Mouse (Mus musculus) hindbrain, embryonic 11.5 days (tissue): Measurements from ENCODE around the gene Cdh23. TPM values are rescaled to one million over a fixed set of nuclear protein-coding genes. Genes with fewer than 3 reads are reported as not detected.
A peak's percentile ranks its signal among the peaks of the same experiment; 100 is the strongest.

ENCODE experiments used
- ATAC-seq: fragments of 200-750 bp; cut with Nextera tagmentation; 2 replicates; pipeline ENCODE4 v1.8.0; 2017; ENCODE audit warnings: mild to moderate bottlenecking, moderate TSS enrichment, moderate library complexity; ENCODE audit not compliant: low FRiP score
- DNase-seq: peaks from one replicate; pipeline ENCODE4 v3.0.0-alpha.2; 2015; ENCODE audit warnings: low spot score
- H3K27ac ChIP-seq: fragments of 300-500 bp; sonication (generic); 2 replicates; pipeline ENCODE4 v1.5.1; 2014; ENCODE audit warnings: mild to moderate bottlenecking, low read depth, low read length
- H3K27me3 ChIP-seq: fragments of 300-500 bp; sonication (generic); 2 replicates; pipeline ENCODE4 v1.6.1; 2014; ENCODE audit warnings: mild to moderate bottlenecking, low read length, moderate library complexity, mixed read lengths; ENCODE audit not compliant: control insufficient read depth, insufficient read depth
- H3K36me3 ChIP-seq: fragments of 300-500 bp; sonication (generic); 2 replicates; pipeline ENCODE4 v1.6.1; 2014; ENCODE audit warnings: mild to moderate bottlenecking, low read length, moderate library complexity, mixed read lengths; ENCODE audit not compliant: control insufficient read depth, insufficient read depth
- H3K4me1 ChIP-seq: fragments of 300-500 bp; sonication (generic); replicated peaks from 2 replicates; pipeline ENCODE4 v1.6.1; 2014; ENCODE audit warnings: low read length, mixed read lengths; ENCODE audit not compliant: control insufficient read depth, insufficient read depth
- H3K4me2 ChIP-seq: fragments of 300-500 bp; sonication (generic); replicated peaks from 2 replicates; pipeline ENCODE4 v1.6.1; 2014; ENCODE audit warnings: mild to moderate bottlenecking, low read depth, low read length
- H3K4me3 ChIP-seq: fragments of 300-500 bp; sonication (generic); 2 replicates; pipeline ENCODE4 v1.5.1; 2014; ENCODE audit warnings: low read depth, low read length
- H3K9ac ChIP-seq: fragments of 300-500 bp; sonication (generic); 2 replicates; pipeline ENCODE4 v1.6.1; 2014; ENCODE audit warnings: low read depth, low read length
- H3K9me3 ChIP-seq: fragments of 300-500 bp; sonication (generic); 2 replicates; pipeline ENCODE4 v1.6.1; 2016; ENCODE audit warnings: low read length; ENCODE audit not compliant: control insufficient read depth
- WGBS: fragments of 180-500 bp; shearing (Covaris S2); extraction: QIAGEN DNeasy Blood & Tissue Kit; methylation state at CpG from one replicate; pipeline ENCODE4 v1.1.7; 2014; 5-methylcytosine and 5-hydroxymethylcytosine counted together
- polyA plus RNA-seq: library from polyadenylated mRNA; unstranded; fragments of >200 nt; fragmentation: Nextera tagmentation; extraction: Ambion mirVana; gene quantifications from 2 replicates; pipeline ENCODE4 v1.2.1, GENCODE M21; 2014

Gene Cdh23
- polyA plus RNA-seq, 1 experiment from 2014 or later, result 1.6 TPM

- ATAC-seq (no peak), DNase-seq (no peak)
- H3K4me1 ChIP-seq, result peaks cover 10% of the 10 kb centered on the region
- no peaks in the 10 kb centered on the region for H3K36me3 ChIP-seq
- 72% methylated on average over 8 of the region's 8 CpGs for WGBS
- no peaks in the 10 kb centered on the region for H3K9me3 ChIP-seq
- H3K4me3 ChIP-seq, result peak overlapping the region; percentile 8; the same call in 1 of the 2 replicates
- H3K27me3 ChIP-seq, result no peaks in the 10 kb centered on the region
- 0 out of 2 replicates have a peak overlapping the region, but pooled peaks have one; percentile 11 for H3K9ac ChIP-seq
- H3K4me2 ChIP-seq, result no peak overlapping the region; the same call in 1 of the 2 replicates
- no peak overlapping the region for H3K27ac ChIP-seq
Measured at GRCm38 (mm10) chr10:60279290-60279940, 416.9 kb downstream of the Cdh23 start.

GRCm38 (mm10) chr10:60278786-60279185 lies 417.5 kb downstream of the Cdh23 start:
- Histone ChIP-seq H3K27ac (no peak overlapping the region), H3K4me2 (peak overlapping the region; percentile 8; the same call in 1 of the 2 replicates), H3K4me3 (peak overlapping the region; percentile 8; the same call in 1 of the 2 replicates), H3K9me3 (no peaks in the 10 kb centered on the region), H3K9ac (no peak overlapping the region), H3K4me1 (peaks cover 7% of the 10 kb centered on the region), H3K27me3 (no peaks in the 10 kb centered on the region), H3K36me3 (no peaks in the 10 kb centered on the region)
- DNase-seq (no peak), ATAC-seq (no peak)
- 88% methylated on average over 3 of the region's 3 CpGs for WGBS

GRCm38 (mm10) chr10:60278006-60278399 lies 418.3 kb downstream of the Cdh23 start:
- peak overlapping the region; percentile 77 for H3K27ac ChIP-seq
- ATAC-seq (no peak), DNase-seq (no peak)
- peak overlapping the region; percentile 76 for H3K4me2 ChIP-seq
- H3K36me3 ChIP-seq, result no peaks in the 10 kb centered on the region
- peaks cover 7% of the 10 kb centered on the region for H3K4me1 ChIP-seq
- peak overlapping the region; percentile 76 for H3K9ac ChIP-seq
- no peaks in the 10 kb centered on the region for H3K9me3 ChIP-seq
- H3K27me3 ChIP-seq, result no peaks in the 10 kb centered on the region
- H3K4me3 ChIP-seq, result peak overlapping the region; percentile 76
- 9% methylated on average over 13 of the region's 13 CpGs for WGBS

- Histone ChIP-seq H3K4me1 (peaks cover 7% of the 10 kb centered on the region), H3K36me3 (no peaks in the 10 kb centered on the region), H3K9me3 (no peaks in the 10 kb centered on the region), H3K27ac (peak within 1 kb of the TSS; percentile 77), H3K4me3 (peak within 1 kb of the TSS; percentile 76), H3K27me3 (no peaks in the 10 kb centered on the region), H3K9ac (peak within 1 kb of the TSS; percentile 76), H3K4me2 (peak within 1 kb of the TSS; percentile 76)
- peak; percentile 93 for ATAC-seq
- WGBS, result 3% methylated on average over 53 of the region's 54 CpGs
- DNase-seq, result peak; percentile 95
Measured at GRCm38 (mm10) chr10:60277207-60278005, 418.9 kb downstream of the Cdh23 start, which contains the start of gene Psap. TSS of gene Psap (plus strand) at chr10:60277627.

- H3K4me2 ChIP-seq, result no peak overlapping the region
- 87% methylated on average over 6 of the region's 6 CpGs for WGBS
- no peak for DNase-seq
Measured at GRCm38 (mm10) chr10:60273382-60273781, 422.9 kb downstream of the Cdh23 start.

GRCm38 (mm10) chr10:60272241-60272640 lies 424.0 kb downstream of the Cdh23 start:
- no peaks in the 10 kb centered on the region for H3K4me1 ChIP-seq
- no peak overlapping the region for H3K9ac ChIP-seq
- 73% methylated on average over 6 of the region's 6 CpGs for WGBS
- no peaks in the 10 kb centered on the region for H3K27me3 ChIP-seq
- H3K4me3 ChIP-seq, result no peak overlapping the region
- DNase-seq (no peak), ATAC-seq (no peak)
- H3K4me2 ChIP-seq, result no peak overlapping the region
- H3K36me3 ChIP-seq, result no peaks in the 10 kb centered on the region
- H3K9me3 ChIP-seq, result no peaks in the 10 kb centered on the region
- H3K27ac ChIP-seq, result no peak overlapping the region

More at GRCm38 (mm10) chr10:60273382-60273781, 422.9 kb downstream of the Cdh23 start:
- Histone ChIP-seq H3K4me1 (no peaks in the 10 kb centered on the region), H3K4me3 (no peak overlapping the region), H3K36me3 (no peaks in the 10 kb centered on the region), H3K9ac (no peak overlapping the region), H3K27me3 (no peaks in the 10 kb centered on the region), H3K9me3 (no peaks in the 10 kb centered on the region), H3K27ac (no peak overlapping the region)
- ATAC-seq, result no peak

GRCm38 (mm10) chr10:60271015-60271414 lies 425.3 kb downstream of the Cdh23 start:
- Histone ChIP-seq H3K4me2 (no peak overlapping the region), H3K9ac (no peak overlapping the region), H3K9me3 (no peaks in the 10 kb centered on the region), H3K27me3 (no peaks in the 10 kb centered on the region), H3K4me1 (no peaks in the 10 kb centered on the region), H3K4me3 (no peak overlapping the region), H3K27ac (no peak overlapping the region), H3K36me3 (no peaks in the 10 kb centered on the region)
- DNase-seq, result no peak
- ATAC-seq, result no peak
- 81% methylated on average over 6 of the region's 6 CpGs for WGBS

GRCm38 (mm10) chr10:60269141-60270064 lies 426.9 kb downstream of the Cdh23 start:
- no peak for ATAC-seq

More at GRCm38 (mm10) chr10:60269141-60270064, 426.9 kb downstream of the Cdh23 start:
- Histone ChIP-seq H3K9me3 (no peaks in the 10 kb centered on the region), H3K9ac (no peak overlapping the region), H3K4me3 (no peak overlapping the region), H3K27ac (no peak overlapping the region), H3K4me1 (no peaks in the 10 kb centered on the region), H3K4me2 (no peak overlapping the region), H3K27me3 (no peaks in the 10 kb centered on the region), H3K36me3 (no peaks in the 10 kb centered on the region)
- WGBS, result 82% methylated on average over 13 of the region's 13 CpGs
- DNase-seq, result no peak
